ENCODE assay signal across 24 mouse cellular contexts in the genomic region with DNA sequence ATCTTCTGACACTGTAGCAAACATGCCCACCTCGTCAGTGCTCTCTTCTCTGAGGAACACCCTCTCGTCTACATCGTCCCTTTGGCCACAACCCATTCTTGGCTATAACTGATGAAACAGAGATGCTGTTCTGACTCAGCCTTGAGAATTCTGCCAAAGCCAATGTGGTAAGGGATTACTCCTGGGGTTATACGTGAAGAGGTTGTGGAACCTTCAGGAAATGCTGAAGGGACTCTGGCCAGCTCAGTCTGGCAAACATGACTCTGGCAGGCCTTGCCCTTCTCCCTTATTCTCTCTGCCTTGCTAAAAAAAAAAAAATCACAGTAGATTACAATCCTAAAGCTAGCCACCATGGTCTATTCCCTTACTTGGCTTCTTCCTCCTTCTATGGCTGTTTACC.
A peak's percentile ranks its signal among the peaks of the same experiment; 100 is the strongest.
DNase-seq lines count a peak whose midpoint lies in the region; ATAC-seq and TF ChIP-seq lines count a peak whose summit lies in the region.
"Had no signal": no experiment of that assay in that cellular context is flagged by ENCODE, and none has a peak within 500 bp of the region (broad histone marks: within the 10 kb centered on the region; RNA-seq: fewer than 3 reads in every experiment).

No protein-coding gene starts in this region.

- H3K4me2 ChIP-seq in CH12.LX (ENCODE audit: insufficient read depth, low read depth, poor library complexity, severe bottlenecking): no peak overlapping the region
- H3K4me2 ChIP-seq: embryonic facial prominence, embryonic 12.5 days; limb, embryonic 13.5 days; liver, embryonic 13.5 days had no signal

- no peak overlapping the region for H3K4me3 ChIP-seq in CH12.LX (replicated peaks in 1 of 3; ENCODE audit: low read depth in 2 of 3, low read length in 2 of 3, poor library complexity in 1 of 3)
- no peak overlapping the region for H3K4me3 ChIP-seq in brown adipose tissue, adult 24 weeks (ENCODE audit: insufficient read depth, low read depth, low read length)
- H3K4me3 ChIP-seq: embryonic facial prominence, embryonic 12.5 days; forebrain, embryonic 10.5 days; limb, embryonic 13.5 days; liver, embryonic 13.5 days had no signal

- no peak overlapping the region for H3K27ac ChIP-seq in CH12.LX (ENCODE audit: insufficient read depth, low read depth)
- H3K27ac ChIP-seq in brown adipose tissue, adult 24 weeks (replicated peaks; ENCODE audit: low read depth, low read length): peak overlapping the region; percentile 49
- H3K27ac ChIP-seq: embryonic facial prominence, embryonic 12.5 days; forebrain, embryonic 10.5 days; kidney, postnatal 0 days; limb, embryonic 13.5 days; liver, embryonic 13.5 days; macrophage had no signal

- no peak for ATAC-seq in megakaryocyte progenitor cell, adult 5-6 weeks (replicated peaks; ENCODE audit: poor library complexity)
- ATAC-seq: forebrain, embryonic 16.5 days; intestine, embryonic 16.5 days; lung, postnatal 0 days had no signal

- no peaks in the 10 kb centered on the region for H3K27me3 ChIP-seq in CH12.LX (replicated peaks)
- H3K27me3 ChIP-seq: embryonic facial prominence, embryonic 12.5 days; limb, embryonic 13.5 days; liver, embryonic 13.5 days had no signal

- peaks cover 0 to 14% of the 10 kb centered on the region in 2 experiments; a peak in 2 of 4 replicates for H3K4me1 ChIP-seq in CH12.LX (ENCODE audit: control insufficient read depth in 1 of 2, insufficient read depth in 2 of 2)
- peaks cover 20% of the 10 kb centered on the region for H3K4me1 ChIP-seq in brown adipose tissue, adult 24 weeks (ENCODE audit: control insufficient read depth, insufficient read depth, insufficient read length, low read length)

- in situ Hi-C loops in CH12.LX (cut with MboI; ENCODE audit: low pct_ligation_motif_present, low pct_unique_long_range_greater_than_20kb, low sequenced_read_pairs): no loop called here

- peak; percentile 34 to 48 for DNase-seq in cerebellum, postnatal 25 days
- DNase-seq in cerebellum, adult 18-20 months: no peak
- peak; percentile 22 for DNase-seq in 3134 (ENCODE audit: extremely low read depth, insufficient read length, low spot score)
- peak; percentile 11 for DNase-seq in CH12.LX (ENCODE audit: extremely low read depth)
- DNase-seq in lung, postnatal 36 days: no peak
- DNase-seq: embryo, embryonic 11 days; heart, postnatal 14 days; kidney, adult 8-10 months; kidney, postnatal 4 days; liver, embryonic 13.5 days; lung, adult 18-20 months; midbrain, embryonic 14.5 days; thymus, postnatal 14 days had no signal

- dilution Hi-C loops in CH12.LX (cut with MboI; ENCODE audit: extremely low pct_ligation_motif_present, extremely low pct_unique_long_range_greater_than_20kb, low sequenced_read_pairs): no loop called here

- no peaks in the 10 kb centered on the region for H3K36me3 ChIP-seq in CH12.LX (replicated peaks in 1 of 2; ENCODE audit: control insufficient read depth in 1 of 2, insufficient read depth in 1 of 2, low read length in 1 of 2)
- H3K36me3 ChIP-seq: embryonic facial prominence, embryonic 12.5 days; forebrain, embryonic 10.5 days; G1E; limb, embryonic 13.5 days; liver, embryonic 13.5 days had no signal

- H3K9ac ChIP-seq in CH12.LX (ENCODE audit: insufficient read depth, low read depth): no peak overlapping the region
- H3K9ac ChIP-seq: embryonic facial prominence, embryonic 12.5 days; limb, embryonic 13.5 days; liver, embryonic 13.5 days had no signal

- no peak for TF ChIP-seq RAD21 in CH12.LX (IDR thresholded peaks at IDR 0.05; ENCODE audit: low read depth, low read length)

- no peaks in the 10 kb centered on the region for H3K79me2 ChIP-seq in CH12.LX (replicated peaks; ENCODE audit: control insufficient read depth, extremely low read depth, insufficient read depth, poor library complexity, severe bottlenecking)

- TF ChIP-seq CTCF in CH12.LX (conservative IDR thresholded peaks at IDR 0.05 in 1 of 2, IDR thresholded peaks at IDR 0.05 in 1 of 2; ENCODE audit: low read depth in 2 of 2, low read length in 2 of 2): no peak

- no peak for TF ChIP-seq EP300 in CH12.LX (IDR thresholded peaks at IDR 0.05; ENCODE audit: low read length)

- no peak for TF ChIP-seq POLR2A in CH12.LX (IDR thresholded peaks at IDR 0.05; ENCODE audit: low read depth, low read length)

- H3K9me3 ChIP-seq in CH12.LX (replicated peaks; ENCODE audit: low read length): no peaks in the 10 kb centered on the region
- H3K9me3 ChIP-seq: embryonic facial prominence, embryonic 12.5 days; forebrain, embryonic 10.5 days; G1E; limb, embryonic 13.5 days; liver, embryonic 13.5 days had no signal

TF ChIP-seq in CH12.LX, 34 proteins besides CTCF, POLR2A, EP300 and RAD21:
- TF ChIP-seq RCOR1 (conservative IDR thresholded peaks at IDR 0.05; ENCODE audit: low read depth, low read length) (no peak), HCFC1 (IDR thresholded peaks at IDR 0.05; ENCODE audit: low read depth, low read length) (no peak), TBP (conservative IDR thresholded peaks at IDR 0.05; ENCODE audit: low read depth, low read length) (no peak)
TF ChIP-seq in CH12.LX: peak in this region for 0.

Comparison
In these comparisons a context has a peak if more than half of its experiments do, and no peak if none do; other contexts are left out.
1. DNase-seq: peak in cerebellum, postnatal 25 days (2 of 2), 3134 (single experiment) and CH12.LX (single experiment); none in cerebellum, adult 18-20 months (0 of 2) and lung, postnatal 36 days (single experiment).